Mouse (Mus musculus): Measurements from ENCODE around the gene Plekhh2.

Plekhh2 gene

GRCm38 (mm10) chr17:84573940-84574339, 62.2 kb downstream of the Plekhh2 start:
- DNase-seq (ENCODE audit: low spot score), result no peak

GRCm38 (mm10) chr17:84575108-84575507, 63.4 kb downstream of the Plekhh2 start:
- DNase-seq (ENCODE audit: low spot score), result no peak

GRCm38 (mm10) chr17:84576621-84577293, 65.1 kb downstream of the Plekhh2 start:
- DNase-seq (ENCODE audit: low spot score), result no peak

GRCm38 (mm10) chr17:84579249-84579648, 67.6 kb downstream of the Plekhh2 start:
- DNase-seq (ENCODE audit: low spot score), result no peak

- DNase-seq (ENCODE audit: low spot score), result no peak
Measured at GRCm38 (mm10) chr17:84579817-84580216, 68.1 kb downstream of the Plekhh2 start.

GRCm38 (mm10) chr17:84580821-84581220, 69.1 kb downstream of the Plekhh2 start:
- DNase-seq (ENCODE audit: low spot score), result no peak

GRCm38 (mm10) chr17:84581740-84582414, 70.2 kb downstream of the Plekhh2 start:
- DNase-seq (ENCODE audit: low spot score), result no peak

GRCm38 (mm10) chr17:84584107-84584506, 72.4 kb downstream of the Plekhh2 start:
- DNase-seq (ENCODE audit: low spot score), result no peak

GRCm38 (mm10) chr17:84585104-84585503, 73.4 kb downstream of the Plekhh2 start:
- DNase-seq (ENCODE audit: low spot score), result no peak

- DNase-seq (ENCODE audit: low spot score), result no peak
Measured at GRCm38 (mm10) chr17:84590065-84590464, 78.4 kb downstream of the Plekhh2 start.

- no peak for DNase-seq (ENCODE audit: low spot score)
Measured at GRCm38 (mm10) chr17:84591431-84592150, 79.9 kb downstream of the Plekhh2 start.

GRCm38 (mm10) chr17:84596015-84596441, 84.3 kb downstream of the Plekhh2 start:
- no peak for DNase-seq (ENCODE audit: low spot score)

GRCm38 (mm10) chr17:84596501-84596900, 84.8 kb downstream of the Plekhh2 start:
- DNase-seq (ENCODE audit: low spot score), result no peak

- no peak for DNase-seq (ENCODE audit: low spot score)
Measured at GRCm38 (mm10) chr17:84597859-84598258, 86.2 kb downstream of the Plekhh2 start.

- DNase-seq (ENCODE audit: low spot score), result no peak
Measured at GRCm38 (mm10) chr17:84598928-84599327, 87.2 kb downstream of the Plekhh2 start.

- DNase-seq (ENCODE audit: low spot score), result no peak
Measured at GRCm38 (mm10) chr17:84600051-84600983, 88.6 kb downstream of the Plekhh2 start.

GRCm38 (mm10) chr17:84601805-84602204, 90.1 kb downstream of the Plekhh2 start:
- no peak for DNase-seq (ENCODE audit: low spot score)

- DNase-seq (ENCODE audit: low spot score), result peak; percentile 71
Measured at GRCm38 (mm10) chr17:84603202-84603627, 91.5 kb downstream of the Plekhh2 start.

- no peak for DNase-seq (ENCODE audit: low spot score)
Measured at GRCm38 (mm10) chr17:84603709-84604420, 92.2 kb downstream of the Plekhh2 start.

- DNase-seq (ENCODE audit: low spot score), result no peak
Measured at GRCm38 (mm10) chr17:84606976-84607375, 95.3 kb downstream of the Plekhh2 start.

GRCm38 (mm10) chr17:84607617-84608016, 95.9 kb downstream of the Plekhh2 start:
- no peak for DNase-seq (ENCODE audit: low spot score)
